Mouse (Mus musculus) thymus, adult 2 months (tissue): ENCODE results near the gene Cdk5r2.
A peak's percentile ranks its signal among the peaks of the same experiment; 100 is the strongest.

Experiments used
- CTCF ChIP-seq: fragments of 200-500 bp; IDR thresholded peaks from 2 replicates; pipeline ENCODE4 v1.5.1; 2012; ENCODE audit warnings: mild to moderate bottlenecking, control low read depth, low read length, moderate library complexity, borderline replicate concordance; ENCODE audit not compliant: control insufficient read depth, poor library complexity, insufficient read depth; ENCODE audit errors: extremely low read depth
- POLR2A ChIP-seq: fragments of 200-500 bp; IDR thresholded peaks from 2 replicates; pipeline ENCODE4 v1.6.1; 2012; ENCODE audit warnings: mild to moderate bottlenecking, low read length, control low read depth, moderate library complexity; ENCODE audit not compliant: control insufficient read depth, poor library complexity, insufficient read depth; ENCODE audit errors: extremely low read depth

- TF ChIP-seq POLR2A (no peak), CTCF (0 out of 2 replicates have a peak, but pooled peaks have one; percentile 12)
These were observed 422 bp downstream of the Cdk5r2 start for GRCm38 (mm10) chr1:74855156-74855555.
